Mouse (Mus musculus) hematopoietic multipotent progenitor cell, adult 10-12 weeks (in vitro differentiated cells): ENCODE data around the gene Ddx49. TPM values are rescaled to one million over a fixed set of nuclear protein-coding genes. Genes with fewer than 3 reads are reported as not detected.

ENCODE experiments used
- polyA plus RNA-seq: library from polyadenylated mRNA; stranded (reverse); fragments of >175 nt; gene quantifications from 2 replicates; pipeline ENCODE4 v1.2.3, GENCODE M21; 2012; ENCODE audit warnings: low replicate concordance

The Ddx49 gene
- polyA plus RNA-seq: 25.7 and 31.1 TPM in 2 replicates

GRCm38 (mm10) chr8:70302358-70302890, at the start of gene Ddx49, which contains the start of gene Cope:
Gene Ddx49, minus strand, starts transcription at chr8:70302489.
Gene Cope, plus strand, starts transcription at chr8:70302518.

GRCm38 (mm10) chr8:70329124-70329834, 27.0 kb upstream of the Ddx49 start, which contains the start of gene Gdf1:
Gene Gdf1, plus strand, starts transcription at chr8:70329817.

GRCm38 (mm10) chr8:70315624-70316510, 13.6 kb upstream of the Ddx49 start, which contains the start of gene Cers1:
Gene Cers1, plus strand, starts transcription at chr8:70315775.

GRCm38 (mm10) chr8:70282603-70283135, 19.6 kb downstream of the Ddx49 start, which contains the start of gene Homer3:
Gene Homer3, plus strand, starts transcription at chr8:70282827.

Other genes starting within 250 kb of the Ddx49 start
- gene Tm6sf2, start 229.6 kb downstream of the Ddx49 start, polyA plus RNA-seq: 0.69 and 0.95 TPM in 2 replicates
- 0.03 and 0.07 TPM in 2 replicates for gene Hapln4, start 219.0 kb downstream of the Ddx49 start, polyA plus RNA-seq
- 0.13 and 0.22 TPM in 2 replicates for gene Ncan, start 181.6 kb downstream of the Ddx49 start, polyA plus RNA-seq
- gene Nr2c2ap, start 171.2 kb downstream of the Ddx49 start, polyA plus RNA-seq: 6.3 and 14.2 TPM in 2 replicates
- 6.1 and 18.1 TPM in 2 replicates for gene Rfxank, start 163.3 kb downstream of the Ddx49 start, polyA plus RNA-seq
- gene Borcs8, start 163.0 kb downstream of the Ddx49 start, polyA plus RNA-seq: 8.0 and 46.2 TPM in 2 replicates
- gene Mef2b, start 162.8 kb downstream of the Ddx49 start, polyA plus RNA-seq: 8.0 and 22.3 TPM in 2 replicates
- 104 and 138 TPM in 2 replicates for gene Tmem161a, start 130.1 kb downstream of the Ddx49 start, polyA plus RNA-seq
- gene Slc25a42, start 90.2 kb downstream of the Ddx49 start, polyA plus RNA-seq: 10.1 and 12.4 TPM in 2 replicates
- 40.6 and 92.2 TPM in 2 replicates for gene Sugp2, start 68.3 kb downstream of the Ddx49 start, polyA plus RNA-seq
- gene Armc6, start 68.0 kb downstream of the Ddx49 start, polyA plus RNA-seq: 8.9 and 12.0 TPM in 2 replicates
- 14.2 and 18.3 TPM in 2 replicates for gene Homer3, start 19.7 kb downstream of the Ddx49 start, polyA plus RNA-seq
- 177 and 198 TPM in 2 replicates for gene Cope, start within 50 bp of the Ddx49 start, polyA plus RNA-seq
- gene Cers1, start 13.3 kb upstream of the Ddx49 start, polyA plus RNA-seq: 0.26 and 1.4 TPM in 2 replicates
- 0.27 and 0.54 TPM in 2 replicates for gene Gdf1, start 27.3 kb upstream of the Ddx49 start, polyA plus RNA-seq
- 89.7 and 137 TPM in 2 replicates for gene Upf1, start 50.8 kb upstream of the Ddx49 start, polyA plus RNA-seq
- gene Comp, start 71.1 kb upstream of the Ddx49 start, polyA plus RNA-seq: 0.09 and 0.41 TPM in 2 replicates
- 23.0 and 38.0 TPM in 2 replicates for gene Crtc1, start 137.1 kb upstream of the Ddx49 start, polyA plus RNA-seq
- 7.5 and 7.9 TPM in 2 replicates for gene Klhl26, start 174.5 kb upstream of the Ddx49 start, polyA plus RNA-seq
- 0.34 TPM in 1 of 2 replicates, not detected in the other for gene Tmem59l, start 184.9 kb upstream of the Ddx49 start, polyA plus RNA-seq
- gene Crlf1, start 190.7 kb upstream of the Ddx49 start, polyA plus RNA-seq: 0.13 and 0.34 TPM in 2 replicates
- gene Rex1bd, start 204.3 kb upstream of the Ddx49 start, polyA plus RNA-seq: 130 and 215 TPM in 2 replicates
- gene Uba52, start 208.3 kb upstream of the Ddx49 start, polyA plus RNA-seq: 756 and 1,789 TPM in 2 replicates
- 658 and 1,767 TPM in 2 replicates for gene Fkbp8, start 225.2 kb upstream of the Ddx49 start, polyA plus RNA-seq
- gene Kxd1, start 225.5 kb upstream of the Ddx49 start, polyA plus RNA-seq: 25.8 and 38.2 TPM in 2 replicates
- gene Ell, start 237.0 kb upstream of the Ddx49 start, polyA plus RNA-seq: 46.8 and 56.3 TPM in 2 replicates